Mouse (Mus musculus) heart, embryonic 12.5 days (tissue): ENCODE measurements at regions not wholly inside any gene's neighbourhood (a gene's known extent, or its start where the extent isn't known, plus 50 kb on each side); places are given as distances from the start of the nearest gene placed in this dataset.

Experiments
- ATAC-seq: fragments of 200-750 bp; cut with Nextera tagmentation; 2 replicates; pipeline ENCODE4 v1.8.0; 2017; ENCODE audit warnings: moderate TSS enrichment, moderate library complexity; ENCODE audit not compliant: insufficient number of reproducible peaks, low FRiP score
- H3K27ac ChIP-seq: fragments of 300-500 bp; sonication (generic); 2 replicates; pipeline ENCODE4 v1.5.1; 2016; ENCODE audit warnings: mild to moderate bottlenecking, moderate library complexity; ENCODE audit not compliant: poor library complexity, severe bottlenecking
- H3K27me3 ChIP-seq: fragments of 300-500 bp; sonication (generic); replicated peaks from 2 replicates; pipeline ENCODE4 v1.6.1; 2016; ENCODE audit warnings: mild to moderate bottlenecking, moderate library complexity
- H3K36me3 ChIP-seq: fragments of 300-500 bp; sonication (generic); 2 replicates; pipeline ENCODE4 v1.6.1; 2016; ENCODE audit warnings: mild to moderate bottlenecking, moderate library complexity
- H3K4me1 ChIP-seq: fragments of 300-500 bp; sonication (generic); replicated peaks from 2 replicates; pipeline ENCODE4 v1.6.1; 2016; ENCODE audit warnings: mild to moderate bottlenecking
- H3K4me2 ChIP-seq: fragments of 300-500 bp; sonication (generic); 2 replicates; pipeline ENCODE4 v1.6.1; 2016; ENCODE audit warnings: mild to moderate bottlenecking, moderate library complexity
- H3K4me3 ChIP-seq: fragments of 300-500 bp; sonication (generic); 2 replicates; pipeline ENCODE4 v1.5.1; 2016; ENCODE audit warnings: mild to moderate bottlenecking
- H3K9ac ChIP-seq: fragments of 300-500 bp; sonication (generic); 2 replicates; pipeline ENCODE4 v1.6.1; 2016; ENCODE audit warnings: mild to moderate bottlenecking, moderate library complexity
- H3K9me3 ChIP-seq: fragments of 300-500 bp; sonication (generic); replicated peaks from 2 replicates; pipeline ENCODE4 v1.6.1; 2016; ENCODE audit warnings: mild to moderate bottlenecking, moderate library complexity
- WGBS: fragments of 180-500 bp; shearing (Covaris S2); methylation state at CpG from one replicate; pipeline ENCODE4 v1.1.7; 2016; 5-methylcytosine and 5-hydroxymethylcytosine counted together

DNA sequence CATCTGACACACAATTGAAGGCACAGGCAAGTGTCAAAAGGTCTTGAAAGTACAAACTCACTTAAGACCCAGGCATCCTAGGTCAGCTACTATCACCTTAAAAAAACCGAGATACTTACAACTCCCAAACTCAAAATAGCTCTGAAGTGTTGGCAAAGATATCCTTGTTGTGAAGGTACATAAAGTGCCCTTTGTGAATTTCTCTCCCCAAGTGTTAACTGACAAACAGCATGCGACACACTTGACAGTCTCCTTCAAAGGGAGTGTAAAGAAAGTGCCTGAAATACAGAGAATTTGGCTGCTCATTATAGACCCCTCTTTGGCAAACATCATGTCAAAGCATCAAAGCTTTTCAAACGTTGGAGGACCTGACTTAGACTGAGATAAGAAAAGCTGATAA lies 2634.2 kb downstream of the 9330182O14Rik start:
- WGBS: 5% methylated on average over 3 of the region's 3 CpGs
- H3K4me2 ChIP-seq: no peak overlapping the region
- H3K27me3 ChIP-seq: no peaks in the 10 kb centered on the region
- H3K9ac ChIP-seq: no peak overlapping the region
- ATAC-seq: peak; percentile 45; the same call in 1 of the 2 replicates
- no peak overlapping the region for H3K4me3 ChIP-seq
- H3K4me1 ChIP-seq: peaks cover 3% of the 10 kb centered on the region; the same call in 1 of the 2 replicates
- no peaks in the 10 kb centered on the region for H3K9me3 ChIP-seq
- H3K27ac ChIP-seq: no peak overlapping the region
- H3K36me3 ChIP-seq: no peaks in the 10 kb centered on the region

- H3K4me2 ChIP-seq: no peak overlapping the region
- H3K4me1 ChIP-seq: no peaks in the 10 kb centered on the region
- no peak for ATAC-seq
- H3K4me3 ChIP-seq: no peak overlapping the region
- H3K27me3 ChIP-seq: no peaks in the 10 kb centered on the region
- H3K27ac ChIP-seq: no peak overlapping the region
- H3K9ac ChIP-seq: no peak overlapping the region
- no peaks in the 10 kb centered on the region for H3K36me3 ChIP-seq
- no peaks in the 10 kb centered on the region for H3K9me3 ChIP-seq
Measured at GRCm38 (mm10) chr15:42779903-42780302, 2645.7 kb downstream of the 9330182O14Rik start.

GRCm38 (mm10) chr15:42801217-42801616 lies 2667.1 kb downstream of the 9330182O14Rik start:
- no peak for ATAC-seq
- no peaks in the 10 kb centered on the region for H3K4me1 ChIP-seq
- H3K36me3 ChIP-seq: no peaks in the 10 kb centered on the region
- no peak overlapping the region for H3K4me2 ChIP-seq
- no peaks in the 10 kb centered on the region for H3K27me3 ChIP-seq
- no peaks in the 10 kb centered on the region for H3K9me3 ChIP-seq
- WGBS: 79% methylated on average over 1 of the region's 1 CpGs
- no peak overlapping the region for H3K9ac ChIP-seq
- no peak overlapping the region for H3K4me3 ChIP-seq
- H3K27ac ChIP-seq: no peak overlapping the region

DNA sequence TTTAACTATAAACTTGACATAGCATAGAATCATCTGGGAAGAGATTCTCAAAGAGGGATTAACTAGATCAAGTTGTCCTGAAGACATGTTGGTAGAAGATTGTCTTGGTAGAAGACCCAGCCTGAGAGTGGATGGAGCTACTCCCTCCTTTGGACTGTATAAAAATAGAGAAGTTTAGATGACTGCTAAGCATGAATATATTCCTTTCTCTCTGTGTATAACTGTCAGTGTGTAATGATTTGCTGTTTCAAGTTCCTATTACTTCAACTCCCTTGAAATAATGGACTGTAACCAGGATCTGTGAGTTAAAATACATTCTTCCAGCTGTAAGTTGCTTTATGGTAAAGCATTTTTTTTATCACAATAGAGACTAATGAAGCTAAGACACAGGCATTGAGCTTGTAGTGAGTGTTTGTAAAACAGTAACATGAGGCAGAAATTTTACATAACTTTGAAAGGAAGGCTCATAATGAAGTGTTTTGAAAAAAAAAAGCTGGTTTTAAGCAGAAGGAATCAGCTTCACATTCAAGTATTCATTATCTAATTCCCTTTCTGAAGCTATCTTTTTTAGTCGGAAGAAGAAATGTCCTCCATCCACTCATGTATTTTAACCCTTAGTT lies 2676.8 kb downstream of the 9330182O14Rik start:
- Histone ChIP-seq H3K9me3 (no peaks in the 10 kb centered on the region), H3K9ac (no peak overlapping the region), H3K27ac (no peak overlapping the region), H3K4me1 (no peaks in the 10 kb centered on the region), H3K4me2 (no peak overlapping the region), H3K4me3 (no peak overlapping the region), H3K36me3 (no peaks in the 10 kb centered on the region), H3K27me3 (no peaks in the 10 kb centered on the region)
- 64% methylated on average over 1 of the region's 1 CpGs for WGBS
- no peak for ATAC-seq

DNA sequence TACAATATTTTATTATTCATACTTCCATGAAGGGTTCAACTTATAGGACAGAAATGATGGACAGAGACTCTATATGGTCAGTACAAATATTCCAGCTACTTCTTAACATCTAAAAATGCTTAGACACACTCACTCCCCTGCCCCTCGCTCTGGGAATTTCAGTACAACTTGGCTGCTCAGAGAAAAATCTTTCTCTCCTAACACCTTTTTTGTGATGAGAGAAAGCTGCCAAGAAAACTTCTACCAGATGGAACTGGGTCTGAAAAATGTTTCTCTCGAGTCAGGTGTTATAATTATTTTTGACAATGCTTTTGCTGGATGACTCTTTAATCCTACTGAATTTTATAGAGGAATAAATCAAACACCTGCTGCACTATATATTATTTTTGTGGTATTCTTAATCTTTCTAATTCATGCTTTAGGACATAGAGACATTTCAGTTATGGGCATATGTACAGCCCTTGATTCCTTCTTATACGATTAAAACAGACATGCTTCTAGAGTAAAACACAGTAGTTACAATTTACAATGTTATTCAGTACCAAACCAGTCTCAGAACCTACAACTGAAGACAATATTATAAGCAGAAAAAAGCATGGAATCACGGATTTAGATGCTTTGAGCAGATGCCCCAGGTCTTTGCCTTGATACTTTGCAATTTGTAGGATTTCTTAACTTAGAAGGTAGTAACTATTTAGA lies 2681.0 kb downstream of the 9330182O14Rik start:
- H3K36me3 ChIP-seq: no peaks in the 10 kb centered on the region
- no peaks in the 10 kb centered on the region for H3K9me3 ChIP-seq
- H3K27ac ChIP-seq: no peak overlapping the region
- no peak overlapping the region for H3K9ac ChIP-seq
- H3K4me3 ChIP-seq: no peak overlapping the region
- H3K27me3 ChIP-seq: no peaks in the 10 kb centered on the region
- WGBS: 70% methylated on average over 4 of the region's 4 CpGs
- no peaks in the 10 kb centered on the region for H3K4me1 ChIP-seq
- no peak for ATAC-seq
- no peak overlapping the region for H3K4me2 ChIP-seq

GRCm38 (mm10) chr15:42838839-42839238 lies 2704.7 kb downstream of the 9330182O14Rik start:
- Histone ChIP-seq H3K27me3 (no peaks in the 10 kb centered on the region), H3K27ac (no peak overlapping the region), H3K4me2 (no peak overlapping the region), H3K4me1 (peaks cover 4% of the 10 kb centered on the region; the same call in 1 of the 2 replicates), H3K36me3 (no peaks in the 10 kb centered on the region), H3K9me3 (no peaks in the 10 kb centered on the region), H3K4me3 (no peak overlapping the region), H3K9ac (no peak overlapping the region)
- WGBS: 85% methylated on average over 1 of the region's 1 CpGs
- no peak for ATAC-seq

DNA sequence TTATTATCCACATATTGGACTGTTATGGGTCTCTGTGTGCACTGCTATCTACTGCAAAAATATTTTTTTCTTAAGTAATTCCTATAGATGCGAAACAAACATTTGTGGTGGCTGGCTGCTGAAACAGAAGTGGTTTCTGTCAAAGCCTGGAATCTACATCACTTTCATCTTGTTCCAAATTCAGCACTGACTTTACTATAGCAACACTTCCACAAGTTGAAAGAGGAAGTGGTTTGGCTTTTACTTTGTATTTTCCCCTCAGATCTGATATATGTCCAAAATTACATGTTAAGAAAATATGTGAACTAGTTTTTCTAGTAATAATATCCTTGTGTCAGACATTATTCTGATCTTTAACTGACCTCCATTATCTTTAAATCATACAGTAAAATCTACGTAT lies 2715.8 kb downstream of the 9330182O14Rik start:
- Histone ChIP-seq H3K9me3 (peaks cover 3% of the 10 kb centered on the region; the same call in 1 of the 2 replicates), H3K36me3 (no peaks in the 10 kb centered on the region), H3K4me1 (no peaks in the 10 kb centered on the region), H3K27ac (no peak overlapping the region), H3K4me3 (no peak overlapping the region), H3K4me2 (no peak overlapping the region), H3K9ac (no peak overlapping the region), H3K27me3 (no peaks in the 10 kb centered on the region)
- no peak for ATAC-seq
- whole genome bisulfite sequencing: 77% methylated on average over 2 of the region's 2 CpGs

DNA sequence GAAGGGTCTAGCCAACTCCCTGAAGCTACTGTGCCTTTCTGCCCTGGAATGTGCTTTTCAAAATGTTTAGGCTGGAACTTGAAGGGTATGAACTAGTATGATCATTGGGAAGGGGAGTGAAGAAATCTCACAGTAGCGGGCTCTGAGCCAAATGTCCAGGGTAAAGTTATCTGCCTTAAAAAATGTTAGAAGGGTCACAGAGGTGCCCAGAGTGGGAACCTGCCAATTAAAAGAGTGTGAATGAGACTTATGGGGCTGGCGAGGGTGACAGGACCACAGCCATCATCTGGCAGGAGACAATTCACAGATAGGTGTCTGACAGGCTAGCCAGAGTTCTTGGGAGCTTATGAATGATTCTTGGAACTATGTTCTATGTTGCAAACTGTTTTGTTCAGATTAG lies 2738.3 kb downstream of the 9330182O14Rik start:
- no peak for ATAC-seq
- WGBS: 24% methylated on average over 2 of the region's 2 CpGs
- no peak overlapping the region for H3K9ac ChIP-seq
- no peaks in the 10 kb centered on the region for H3K9me3 ChIP-seq
- H3K4me3 ChIP-seq: no peak overlapping the region
- no peak overlapping the region for H3K4me2 ChIP-seq
- peaks cover 14% of the 10 kb centered on the region for H3K4me1 ChIP-seq
- H3K27ac ChIP-seq: peak overlapping the region; percentile 34; the same call in 1 of the 2 replicates
- no peaks in the 10 kb centered on the region for H3K27me3 ChIP-seq
- H3K36me3 ChIP-seq: no peaks in the 10 kb centered on the region

- 83% methylated on average over 1 of the region's 1 CpGs for WGBS
- Histone ChIP-seq H3K4me1 (no peaks in the 10 kb centered on the region), H3K27ac (no peak overlapping the region), H3K4me2 (no peak overlapping the region), H3K36me3 (no peaks in the 10 kb centered on the region), H3K4me3 (no peak overlapping the region), H3K9ac (no peak overlapping the region), H3K9me3 (no peaks in the 10 kb centered on the region), H3K27me3 (no peaks in the 10 kb centered on the region)
- ATAC-seq: no peak
Measured at GRCm38 (mm10) chr15:42894611-42895010, 2760.4 kb downstream of the 9330182O14Rik start.

GRCm38 (mm10) chr15:42900056-42900455 lies 2765.9 kb downstream of the 9330182O14Rik start:
- no peaks in the 10 kb centered on the region for H3K27me3 ChIP-seq
- H3K27ac ChIP-seq: no peak overlapping the region
- no peak for ATAC-seq
- H3K4me1 ChIP-seq: no peaks in the 10 kb centered on the region
- no peaks in the 10 kb centered on the region for H3K9me3 ChIP-seq
- no peak overlapping the region for H3K4me3 ChIP-seq
- H3K9ac ChIP-seq: no peak overlapping the region
- H3K4me2 ChIP-seq: no peak overlapping the region
- no peaks in the 10 kb centered on the region for H3K36me3 ChIP-seq
- 81% methylated on average over 7 of the region's 7 CpGs for WGBS

GRCm38 (mm10) chr15:42901782-42902181 lies 2767.6 kb downstream of the 9330182O14Rik start:
- Histone ChIP-seq H3K27ac (no peak overlapping the region), H3K36me3 (no peaks in the 10 kb centered on the region), H3K9ac (no peak overlapping the region), H3K27me3 (no peaks in the 10 kb centered on the region), H3K4me3 (no peak overlapping the region), H3K9me3 (no peaks in the 10 kb centered on the region), H3K4me1 (no peaks in the 10 kb centered on the region), H3K4me2 (no peak overlapping the region)
- 79% methylated on average over 3 of the region's 3 CpGs for WGBS
- no peak for ATAC-seq

DNA sequence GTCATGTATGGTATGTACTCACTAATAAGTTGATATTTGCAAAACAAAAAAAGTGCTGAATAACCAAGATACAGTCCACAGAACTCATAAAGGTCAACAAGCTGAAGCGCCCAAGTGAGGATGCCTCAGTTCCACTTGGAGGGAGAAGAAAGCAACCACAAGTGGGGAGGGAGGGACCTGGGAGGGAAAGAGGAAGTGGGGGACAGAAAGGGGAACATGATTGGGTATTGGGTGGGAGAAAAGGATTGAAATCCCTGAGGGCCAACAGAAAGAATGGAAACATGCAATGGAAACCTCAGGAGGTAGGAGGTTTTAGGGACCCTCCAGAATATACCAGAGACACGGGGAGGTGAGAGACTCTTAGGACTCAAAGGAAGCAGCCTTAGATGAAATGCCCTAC lies 2777.2 kb downstream of the 9330182O14Rik start:
- no peaks in the 10 kb centered on the region for H3K27me3 ChIP-seq
- no peak overlapping the region for H3K27ac ChIP-seq
- H3K4me1 ChIP-seq: no peaks in the 10 kb centered on the region
- H3K9me3 ChIP-seq: no peaks in the 10 kb centered on the region
- no peaks in the 10 kb centered on the region for H3K36me3 ChIP-seq
- no peak overlapping the region for H3K4me3 ChIP-seq
- H3K9ac ChIP-seq: no peak overlapping the region
- ATAC-seq: no peak
- H3K4me2 ChIP-seq: no peak overlapping the region
- WGBS: 83% methylated on average over 2 of the region's 2 CpGs
